Mouse (Mus musculus) right cerebral cortex, adult 2 months (tissue): Measurements from ENCODE around the gene Nr1h2.
A peak's percentile ranks its signal among the peaks of the same experiment; 100 is the strongest.

Source experiments
- DNase-seq, 2 experiments: peaks; one replicate each; pipeline ENCODE4 v3.0.0; 2021 to 2022; ENCODE audit warnings: low spot score in 2 of 2

The Nr1h2 gene

GRCm38 (mm10) chr7:44585606-44586005 is 31.9 kb upstream of the Nr1h2 start:
- no peak for DNase-seq

- DNase-seq: no peak
These were observed 31.2 kb upstream of the Nr1h2 start for GRCm38 (mm10) chr7:44584921-44585320.

- DNase-seq: no peak
These were observed 30.6 kb upstream of the Nr1h2 start for GRCm38 (mm10) chr7:44584265-44584804.

GRCm38 (mm10) chr7:44583146-44583545 is 29.4 kb upstream of the Nr1h2 start:
- no peak for DNase-seq

- no peak for DNase-seq
These were observed 29.0 kb upstream of the Nr1h2 start for GRCm38 (mm10) chr7:44582709-44583108.

GRCm38 (mm10) chr7:44581637-44582036 is 27.9 kb upstream of the Nr1h2 start:
- no peak for DNase-seq

- no peak for DNase-seq
These were observed 22.6 kb upstream of the Nr1h2 start for GRCm38 (mm10) chr7:44576333-44576844.

- no peak for DNase-seq
These were observed 19.3 kb upstream of the Nr1h2 start for GRCm38 (mm10) chr7:44572956-44573484.

GRCm38 (mm10) chr7:44572213-44572701 is 18.5 kb upstream of the Nr1h2 start, which contains the start of gene Napsa:
Napsa (plus strand) TSS chr7:44572380.
- no peak for DNase-seq

GRCm38 (mm10) chr7:44571811-44572210 is 18.1 kb upstream of the Nr1h2 start:
- no peak for DNase-seq

- DNase-seq: no peak
These were observed 17.2 kb upstream of the Nr1h2 start for GRCm38 (mm10) chr7:44570989-44571388.

GRCm38 (mm10) chr7:44568803-44569202 is 15.1 kb upstream of the Nr1h2 start:
- no peak for DNase-seq

- DNase-seq: no peak
These were observed 11.7 kb upstream of the Nr1h2 start for GRCm38 (mm10) chr7:44565414-44565813.

- DNase-seq: no peak
These were observed 10.7 kb upstream of the Nr1h2 start for GRCm38 (mm10) chr7:44564486-44564885.

GRCm38 (mm10) chr7:44563284-44563683 is 9.5 kb upstream of the Nr1h2 start:
- DNase-seq: no peak

GRCm38 (mm10) chr7:44560435-44561400 is 7.0 kb upstream of the Nr1h2 start:
- peak; percentile 84 to 85 for DNase-seq

- no peak for DNase-seq
These were observed 3.9 kb upstream of the Nr1h2 start for GRCm38 (mm10) chr7:44557629-44558028.

GRCm38 (mm10) chr7:44553196-44553764 is 471 bp downstream of the Nr1h2 start:
- peak; percentile 27 to 42 for DNase-seq

- DNase-seq: no peak
These were observed 1.4 kb downstream of the Nr1h2 start for GRCm38 (mm10) chr7:44552141-44552908.

GRCm38 (mm10) chr7:44551731-44552130 is 2.0 kb downstream of the Nr1h2 start:
- DNase-seq: no peak

- no peak for DNase-seq
These were observed 2.5 kb downstream of the Nr1h2 start for GRCm38 (mm10) chr7:44551301-44551700.

- DNase-seq: no peak
These were observed 3.4 kb downstream of the Nr1h2 start for GRCm38 (mm10) chr7:44550409-44550678.
